ENCODE assay signal across 37 mouse cellular contexts in the genomic region with DNA sequence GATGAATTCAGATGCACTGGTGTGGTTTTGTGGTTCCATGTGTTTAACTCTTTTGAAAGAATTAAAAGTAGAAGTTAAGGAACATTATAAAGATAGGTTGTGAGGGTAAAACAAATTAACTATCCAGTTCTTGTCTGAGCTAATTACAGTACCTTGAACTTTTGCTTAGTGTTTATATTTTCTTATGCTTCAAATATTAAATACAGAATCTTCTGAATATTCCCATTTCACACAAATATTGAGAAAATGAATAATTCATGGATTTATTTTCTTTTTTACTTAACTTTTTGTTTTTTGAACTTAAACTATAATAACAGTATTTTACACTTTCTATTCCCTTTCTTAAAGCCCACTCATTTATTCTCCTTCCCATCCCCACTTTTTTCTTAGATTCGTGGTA. TPM values are rescaled to one million over a fixed set of nuclear protein-coding genes. Genes with fewer than 3 reads are reported as not detected.
"Had no signal": no experiment of that assay in that cellular context is flagged by ENCODE, and none has a peak within 500 bp of the region (broad histone marks: within the 10 kb centered on the region; RNA-seq: fewer than 3 reads in every experiment).

No protein-coding gene starts in this region.

- H3K4me1 ChIP-seq: embryonic facial prominence, embryonic 10.5 days; embryonic facial prominence, embryonic 12.5 days; embryonic facial prominence, embryonic 13.5 days; embryonic facial prominence, embryonic 15.5 days; forebrain, embryonic 10.5 days; forebrain, embryonic 12.5 days; forebrain, embryonic 13.5 days; forebrain, embryonic 15.5 days had no signal

- H3K27ac ChIP-seq: embryonic facial prominence, embryonic 10.5 days; embryonic facial prominence, embryonic 12.5 days; embryonic facial prominence, embryonic 13.5 days; embryonic facial prominence, embryonic 15.5 days; forebrain, embryonic 10.5 days; forebrain, embryonic 12.5 days; forebrain, embryonic 13.5 days; forebrain, embryonic 15.5 days; gastrocnemius, adult 2 months; heart, adult 2 months had no signal

- H3K9ac ChIP-seq: embryonic facial prominence, embryonic 12.5 days; embryonic facial prominence, embryonic 13.5 days; embryonic facial prominence, embryonic 15.5 days; forebrain, embryonic 12.5 days; forebrain, embryonic 13.5 days; forebrain, embryonic 15.5 days; forebrain, postnatal 0 days had no signal

- H3K27me3 ChIP-seq: embryonic facial prominence, embryonic 12.5 days; embryonic facial prominence, embryonic 13.5 days; embryonic facial prominence, embryonic 15.5 days; forebrain, embryonic 12.5 days; forebrain, embryonic 13.5 days; forebrain, embryonic 15.5 days had no signal

- DNase-seq: cerebellum, adult 9-10 months; cerebellum, adult 9-11 months; cerebellum, postnatal 10 days; cerebellum, postnatal 14 days; cerebellum, postnatal 25 days; cerebellum, postnatal 36 days; embryo, embryonic 11 days; forebrain, postnatal 0 days; gastrocnemius, adult 2 months; gastrocnemius, postnatal 10 days; gastrocnemius, postnatal 14 days; gastrocnemius, postnatal 25 days; gastrocnemius, postnatal 36 days; heart, adult 11 months; heart, adult 18-20 months; heart, adult 2 months had no signal

- H3K36me3 ChIP-seq: embryonic facial prominence, embryonic 10.5 days; embryonic facial prominence, embryonic 12.5 days; embryonic facial prominence, embryonic 13.5 days; embryonic facial prominence, embryonic 15.5 days; forebrain, embryonic 10.5 days; forebrain, embryonic 12.5 days; forebrain, embryonic 15.5 days had no signal

- H3K9me3 ChIP-seq: embryonic facial prominence, embryonic 10.5 days; embryonic facial prominence, embryonic 12.5 days; embryonic facial prominence, embryonic 13.5 days; embryonic facial prominence, embryonic 15.5 days; forebrain, embryonic 12.5 days; forebrain, embryonic 13.5 days; forebrain, embryonic 15.5 days had no signal

- H3K4me3 ChIP-seq: embryonic facial prominence, embryonic 10.5 days; embryonic facial prominence, embryonic 12.5 days; embryonic facial prominence, embryonic 13.5 days; embryonic facial prominence, embryonic 15.5 days; erythroblast, embryonic 14.5 days; forebrain, embryonic 10.5 days; forebrain, embryonic 12.5 days; forebrain, embryonic 13.5 days; forebrain, embryonic 15.5 days; gastrocnemius, adult 2 months; heart, adult 2 months had no signal

RNA-seq across cellular contexts. Expression of gene Olfr24, which starts 8.2 kb away (rescaled TPM):
- total RNA-seq: common myeloid progenitor, adult 5-6 weeks; forebrain, postnatal 0 days; gastrocnemius, adult 18-20 months; gastrocnemius, adult 2 months; gastrocnemius, adult 8-10 months; gastrocnemius, postnatal 10 days; gastrocnemius, postnatal 14 days; gastrocnemius, postnatal 25 days; gastrocnemius, postnatal 36 days; gastrocnemius, postnatal 4 days; granulocyte monocyte progenitor cell, adult 5-6 weeks; heart, adult 18-20 months; heart, adult 2 months; heart, adult 8-10 months had no signal
- polyA plus RNA-seq: cortical plate, adult 2 months; embryonic facial prominence, embryonic 10.5 days; embryonic facial prominence, embryonic 11.5 days; embryonic facial prominence, embryonic 13.5 days; erythroblast, embryonic 14.5 days; forebrain, embryonic 10.5 days; forebrain, embryonic 11.5 days; forebrain, embryonic 12.5 days; forebrain, embryonic 13.5 days; forebrain, embryonic 14.5 days; forebrain, embryonic 16.5 days; forebrain, postnatal 0 days; gonadal fat pad, adult 2 months; heart, adult 2 months had no signal
